Mouse (Mus musculus) retina, postnatal 1 day (tissue): ENCODE results near the gene Fabp3.
A peak's percentile ranks its signal among the peaks of the same experiment; 100 is the strongest.

ENCODE experiments used
- DNase-seq: peaks from one replicate; pipeline ENCODE4 v3.0.0-alpha.2; 2012

Gene Fabp3

GRCm38 (mm10) chr4:130295047-130295745 is 13.2 kb upstream of the Fabp3 start:
- peak; percentile 43 for DNase-seq

- DNase-seq = no peak
These were observed 12.0 kb upstream of the Fabp3 start for GRCm38 (mm10) chr4:130296243-130296965.

DNA sequence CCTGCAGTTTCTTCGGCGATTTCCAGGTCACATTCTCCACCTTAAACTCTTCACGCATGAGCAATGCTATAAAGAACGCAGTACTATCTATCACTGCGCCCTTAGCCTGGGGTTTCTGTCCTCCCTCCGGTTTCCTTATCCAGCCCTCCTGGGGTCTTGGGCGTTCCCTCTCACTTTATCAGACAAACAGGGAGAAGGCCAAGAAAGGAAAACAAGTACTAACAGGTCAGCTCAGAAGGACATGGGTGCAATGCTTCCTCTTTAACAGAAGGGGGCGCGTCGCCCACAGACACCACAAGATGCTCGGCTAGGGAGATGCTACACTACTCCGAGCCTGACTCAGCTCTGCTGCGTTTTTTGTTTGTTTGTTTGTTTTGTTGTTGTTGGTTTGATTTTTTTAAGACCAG is 11.3 kb upstream of the Fabp3 start:
- DNase-seq = peak; percentile 79

DNA sequence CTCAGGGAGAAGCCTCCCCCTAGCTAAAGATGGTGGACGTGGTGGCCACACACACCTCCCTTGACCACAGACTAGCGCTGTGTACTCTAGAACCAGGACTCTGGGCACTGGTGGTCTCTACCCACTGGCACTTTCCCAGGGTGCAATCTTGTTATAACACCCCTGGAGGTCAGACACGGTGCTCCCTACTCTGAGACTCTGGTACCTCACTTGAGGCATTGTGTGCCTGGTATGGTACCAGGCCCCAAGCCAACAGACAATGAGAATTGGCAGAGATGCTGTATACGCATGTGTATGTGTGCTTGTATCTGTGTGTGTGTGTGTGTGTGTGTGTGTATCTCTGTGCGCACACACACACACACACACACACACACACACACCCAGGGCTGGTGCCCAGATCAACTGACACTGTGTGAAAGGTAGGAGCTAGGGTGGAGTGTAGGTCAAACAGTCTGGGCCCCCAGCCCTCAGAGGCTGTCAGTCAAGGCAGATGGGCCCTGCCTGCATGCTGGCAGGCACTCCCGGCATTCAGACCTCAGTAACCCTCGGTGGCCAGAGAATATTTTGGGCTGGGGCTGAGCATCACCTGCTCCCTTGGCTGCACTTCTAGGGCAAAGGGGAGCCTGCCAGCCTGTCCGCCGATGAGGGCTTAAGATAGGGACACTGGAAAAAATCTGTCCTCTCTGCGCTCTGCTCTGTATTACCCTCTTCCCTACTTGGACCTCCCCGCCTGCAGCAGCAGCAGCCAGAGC is 9.3 kb upstream of the Fabp3 start:
- DNase-seq = no peak

DNA sequence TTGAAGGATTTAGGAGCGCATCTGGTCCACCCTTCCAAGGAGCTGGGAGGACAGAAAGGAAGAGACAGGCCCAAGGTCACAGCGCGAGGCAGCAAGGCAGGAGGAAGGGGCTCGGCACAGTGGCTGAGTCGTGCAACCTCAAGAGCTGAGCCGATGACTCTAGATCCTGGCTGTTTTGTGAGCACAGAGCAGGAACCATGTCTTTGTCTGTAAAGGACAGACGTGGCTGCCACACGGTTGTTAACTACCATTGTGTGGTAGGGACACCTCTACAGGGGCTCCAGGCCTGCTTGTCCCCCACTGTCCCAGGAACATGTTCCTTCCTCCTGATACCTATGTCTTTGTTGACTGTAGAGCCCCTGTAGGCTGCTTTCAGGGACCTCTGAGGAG is 8.8 kb upstream of the Fabp3 start:
- no peak for DNase-seq

- no peak for DNase-seq
These were observed 6.0 kb upstream of the Fabp3 start for GRCm38 (mm10) chr4:130302285-130302870.

- DNase-seq = no peak
These were observed 3.6 kb upstream of the Fabp3 start for GRCm38 (mm10) chr4:130304746-130305145.

DNA sequence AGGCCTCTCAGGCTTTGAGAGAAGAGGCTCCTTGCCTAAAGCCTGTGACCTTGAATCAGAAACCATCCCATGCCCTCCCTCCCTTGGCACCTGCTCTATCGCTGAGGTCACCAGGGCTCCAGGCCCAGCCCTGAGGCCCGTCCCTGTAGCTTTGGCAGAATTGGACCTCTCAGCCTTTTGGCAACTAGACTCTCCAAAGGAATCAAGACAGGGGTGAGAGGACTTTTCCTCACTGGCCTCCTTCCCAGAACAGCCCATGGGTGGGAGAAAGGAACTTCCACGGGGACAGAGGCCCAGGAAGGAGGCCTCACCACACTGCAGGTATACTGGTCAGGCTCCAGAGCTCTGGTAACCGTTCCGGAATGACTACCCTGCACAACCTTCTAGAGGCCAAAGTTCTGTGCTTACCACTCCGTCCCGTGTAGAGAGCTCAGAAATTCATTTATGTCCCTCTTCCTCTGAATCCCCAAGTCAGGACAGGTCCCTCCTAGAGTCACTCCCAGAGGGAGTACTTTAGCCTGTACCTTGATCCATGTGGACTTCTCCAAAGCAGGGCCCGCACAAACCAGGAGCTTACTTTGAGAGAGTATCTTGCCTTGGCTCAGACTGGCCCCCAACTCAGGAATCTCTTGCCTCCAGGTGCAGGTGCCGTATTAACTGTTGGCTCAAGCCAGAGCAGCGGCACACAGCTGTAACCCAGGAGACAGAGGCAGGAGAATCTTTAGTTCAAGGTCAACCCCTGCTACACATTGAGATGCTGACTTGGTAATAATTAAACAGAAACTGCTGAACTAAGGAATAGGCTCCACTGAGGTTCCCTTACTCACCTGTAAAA is 1.4 kb upstream of the Fabp3 start:
- no peak for DNase-seq

GRCm38 (mm10) chr4:130307851-130308230 is 554 bp upstream of the Fabp3 start:
- DNase-seq = peak; percentile 73

GRCm38 (mm10) chr4:130309254-130309653 is 859 bp downstream of the Fabp3 start:
- no peak for DNase-seq

DNA sequence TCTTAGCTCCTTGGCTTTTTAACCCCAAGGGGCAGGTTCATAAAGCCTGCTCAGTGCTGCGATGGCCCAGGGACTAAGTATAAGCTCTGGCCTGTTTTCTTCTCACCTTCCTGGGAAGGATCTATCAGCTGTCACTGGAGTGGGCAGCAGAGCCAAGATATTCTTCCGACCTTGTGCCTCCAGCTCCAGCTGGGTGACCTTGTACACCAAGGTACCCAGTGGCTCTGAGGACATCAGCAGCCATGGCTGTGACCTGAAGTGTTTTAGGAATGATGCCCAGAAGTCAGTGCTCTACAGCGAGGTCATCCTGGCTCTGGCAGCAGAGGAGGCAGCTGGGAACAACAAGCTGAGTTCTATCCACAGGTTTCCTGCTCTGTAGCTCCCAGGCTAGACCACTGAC is 4.1 kb downstream of the Fabp3 start:
- no peak for DNase-seq

DNA sequence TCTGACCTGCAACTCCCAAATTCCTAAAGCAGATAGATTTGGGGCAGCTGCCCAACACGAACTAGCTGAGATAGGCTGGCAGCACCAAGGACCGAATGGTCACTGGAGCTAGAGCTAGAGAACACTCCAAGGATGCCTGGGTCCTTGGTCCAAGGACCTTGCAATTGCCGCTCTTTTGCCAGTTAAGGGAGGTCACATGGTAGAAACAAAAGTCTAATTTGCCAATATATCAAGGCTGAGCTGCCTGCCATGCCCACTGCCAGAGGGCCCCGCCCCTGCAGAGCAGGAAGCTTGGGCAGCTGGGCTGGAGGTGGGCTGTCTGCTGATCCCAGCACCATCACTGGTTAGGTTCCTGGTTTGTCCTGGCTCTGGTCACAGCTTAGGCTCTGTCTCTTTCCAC is 5.2 kb downstream of the Fabp3 start:
- no peak for DNase-seq

DNA sequence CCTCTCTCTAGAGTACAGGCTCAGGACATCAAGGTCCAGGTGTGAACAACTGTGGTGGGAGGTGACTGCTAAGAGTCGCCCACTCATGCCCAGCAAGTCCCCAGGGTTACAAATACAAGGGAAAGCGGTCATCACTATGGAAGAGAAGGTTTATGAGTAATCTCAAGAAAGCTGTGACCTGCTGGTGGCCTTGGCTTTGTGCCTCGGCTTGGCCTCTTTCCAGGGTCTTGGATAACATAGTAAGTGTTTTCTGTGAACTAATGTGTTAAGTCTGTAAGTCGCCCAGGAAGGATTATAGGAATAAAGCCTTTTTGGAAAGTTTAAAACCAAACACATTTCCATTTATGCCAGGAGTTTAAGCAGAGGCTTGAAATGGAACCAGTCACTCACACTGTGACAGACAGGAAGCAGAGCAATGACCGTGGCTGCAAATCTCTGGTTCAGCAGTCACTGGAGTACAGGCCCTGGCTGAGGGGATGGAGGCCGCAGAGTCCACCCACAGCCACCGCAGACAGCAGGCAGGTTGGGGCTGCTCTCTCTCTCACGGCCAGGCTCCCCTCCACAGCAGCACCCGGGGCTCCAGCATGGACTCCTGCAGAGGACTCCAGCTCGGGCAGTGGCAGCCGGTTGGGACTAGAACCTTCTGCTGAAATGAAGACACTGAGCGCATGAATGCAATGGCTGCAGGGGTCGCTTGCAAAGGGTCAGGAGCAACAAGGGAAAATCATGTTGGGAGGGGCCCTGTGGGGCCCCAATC is 7.6 kb downstream of the Fabp3 start:
- DNase-seq = no peak

DNA sequence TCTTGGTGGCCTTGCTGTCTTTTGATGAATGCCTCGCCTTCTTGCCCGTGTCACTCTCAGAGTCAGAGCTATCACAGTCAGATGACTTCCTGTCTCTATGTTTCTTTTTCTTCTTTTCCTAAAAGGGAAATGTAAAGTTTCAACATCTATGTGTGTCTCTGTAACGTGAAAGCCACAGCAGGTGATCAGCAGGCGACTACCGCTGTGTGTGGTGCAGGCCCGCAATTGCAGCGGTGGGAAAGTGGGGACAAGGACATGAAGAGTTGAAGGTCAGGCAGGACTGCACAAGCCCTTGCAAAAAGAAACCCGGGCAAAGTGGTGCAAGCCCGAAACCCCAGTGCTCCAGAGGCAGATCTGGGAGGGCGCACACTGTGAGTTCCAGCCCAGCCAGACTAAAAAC is 8.3 kb downstream of the Fabp3 start:
- DNase-seq = no peak

DNA sequence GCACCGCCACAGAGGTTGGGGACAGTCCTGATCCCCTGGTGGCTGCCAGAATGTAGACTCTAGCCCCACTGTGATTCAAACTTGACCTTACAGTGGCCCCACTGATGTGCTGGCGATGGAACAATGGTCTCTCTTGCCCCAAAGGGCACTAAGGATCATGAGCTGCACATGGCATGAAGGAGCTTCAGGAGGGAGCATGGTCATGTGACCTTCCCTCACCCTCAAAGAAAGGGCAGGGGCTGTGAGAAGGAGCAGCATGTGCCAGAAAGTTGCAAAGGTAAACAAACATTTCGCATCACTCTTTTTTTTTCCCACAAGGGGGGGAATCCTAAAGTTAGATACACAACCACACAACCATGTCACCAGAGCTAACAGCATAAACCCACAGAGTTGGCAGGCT is 9.7 kb downstream of the Fabp3 start:
- no peak for DNase-seq

GRCm38 (mm10) chr4:130319564-130319963 is 11.2 kb downstream of the Fabp3 start:
- DNase-seq = no peak

- no peak for DNase-seq
These were observed 13.2 kb downstream of the Fabp3 start for GRCm38 (mm10) chr4:130321640-130322039.

- DNase-seq = no peak
These were observed 14.2 kb downstream of the Fabp3 start for GRCm38 (mm10) chr4:130322567-130322966.

GRCm38 (mm10) chr4:130323165-130323564 is 14.8 kb downstream of the Fabp3 start:
- no peak for DNase-seq

GRCm38 (mm10) chr4:130323607-130324006 is 15.2 kb downstream of the Fabp3 start:
- no peak for DNase-seq

DNA sequence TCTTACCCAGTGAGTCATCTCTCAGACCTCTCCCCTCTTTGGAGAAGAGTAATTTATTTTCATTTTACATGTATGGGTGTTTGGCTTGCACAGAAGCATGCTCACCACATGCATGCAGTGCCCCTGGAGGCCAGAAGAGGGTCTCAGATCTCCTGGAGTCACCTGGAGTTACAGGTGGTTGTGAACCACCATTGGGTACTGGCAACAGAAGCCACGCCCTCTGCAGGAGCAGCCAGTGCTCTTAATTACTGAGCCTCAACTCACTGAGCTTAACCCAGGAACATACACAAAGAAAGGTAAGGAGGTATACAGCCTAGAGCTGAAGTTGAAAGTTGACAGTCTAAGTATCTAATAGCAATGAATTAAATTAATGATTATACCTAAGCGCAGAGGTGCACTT is 17.1 kb downstream of the Fabp3 start:
- DNase-seq = no peak

DNA sequence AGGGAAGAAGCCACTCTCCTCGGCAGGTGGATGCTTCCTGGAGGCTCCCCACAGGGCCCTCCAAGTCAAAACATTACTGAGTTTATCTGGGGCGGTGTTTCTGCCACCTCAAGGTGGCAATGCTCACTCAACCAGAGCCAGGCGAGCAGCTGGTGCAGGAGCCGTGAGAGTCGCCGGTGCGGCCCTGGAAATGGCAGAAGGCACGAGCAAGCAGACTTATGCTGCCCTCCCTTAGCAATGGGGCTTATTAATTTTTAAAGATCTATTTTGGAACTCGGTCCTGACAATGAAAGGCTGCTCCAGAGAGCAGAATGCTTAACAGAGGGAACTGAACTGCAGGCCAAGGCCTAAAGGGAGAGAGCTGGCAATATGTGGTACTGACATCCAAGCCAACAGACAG is 19.0 kb downstream of the Fabp3 start:
- no peak for DNase-seq
